Mouse (Mus musculus): ENCODE results near the gene 1600014C10Rik.

1600014C10Rik gene

DNA sequence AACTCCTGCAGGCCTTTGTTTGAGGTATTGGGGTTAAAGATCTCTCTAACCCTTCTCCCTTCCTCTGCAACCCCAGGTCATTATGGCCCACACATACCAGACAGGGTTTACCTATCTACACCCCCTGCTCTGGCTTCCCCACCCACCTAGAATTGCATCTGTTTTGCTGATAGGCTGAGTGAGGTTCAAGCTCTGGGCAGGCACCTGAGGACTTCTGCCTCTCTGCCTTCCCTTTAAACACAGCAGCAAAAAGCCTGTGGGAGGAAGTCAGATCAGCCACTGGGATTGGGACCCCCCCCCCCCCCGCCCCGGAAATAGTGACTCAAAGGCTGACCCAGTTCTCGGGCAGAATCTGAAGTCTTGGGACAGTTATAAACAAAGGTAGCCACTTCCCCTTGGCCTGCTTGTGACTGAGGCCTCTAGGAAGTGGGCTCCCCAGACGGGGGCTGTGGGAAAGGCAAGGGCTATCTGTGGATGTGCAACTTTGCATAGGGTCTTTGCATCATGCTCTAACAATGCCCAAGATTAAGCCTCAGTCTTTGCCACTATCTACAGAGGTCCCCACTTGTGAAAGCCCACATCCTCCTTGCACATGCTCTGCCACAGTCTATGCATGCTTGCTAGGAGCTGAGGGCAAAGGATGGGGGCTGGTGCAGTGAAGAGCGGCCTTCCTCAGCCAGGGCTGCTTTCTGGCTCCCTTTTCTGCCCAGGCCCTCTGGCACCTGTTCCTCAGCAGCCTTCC lies 31.6 kb downstream of the 1600014C10Rik start:
- DNase-seq (ENCODE audit: low spot score in 2 of 2), result no peak

- DNase-seq (ENCODE audit: low spot score in 2 of 2), result no peak
Measured at GRCm38 (mm10) chr7:38215281-38215680, 32.3 kb downstream of the 1600014C10Rik start.

DNA sequence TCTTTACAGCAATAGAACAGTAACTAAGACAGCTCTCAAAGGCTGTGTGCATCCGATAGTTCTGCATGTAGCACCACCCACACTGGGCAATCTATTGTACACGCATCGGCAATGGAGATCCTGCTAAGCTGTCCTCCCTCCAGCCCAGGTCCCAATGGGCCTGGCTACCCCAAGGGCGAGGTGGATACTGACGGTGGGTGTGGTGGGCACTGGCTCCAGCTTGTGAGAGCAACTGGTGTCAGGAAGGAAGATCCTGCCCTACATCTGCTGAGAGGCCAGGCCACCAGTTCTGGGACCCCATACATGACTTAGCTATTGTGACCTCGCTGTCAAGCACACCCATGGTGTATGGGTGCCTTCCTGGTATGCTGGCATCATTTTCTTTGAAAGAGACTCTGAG lies 32.7 kb downstream of the 1600014C10Rik start:
- no peak for DNase-seq (ENCODE audit: low spot score in 2 of 2)

- peak; percentile 30 to 52 for DNase-seq (ENCODE audit: low spot score in 2 of 2)
Measured at GRCm38 (mm10) chr7:38217417-38218171, 34.6 kb downstream of the 1600014C10Rik start.

- DNase-seq (ENCODE audit: low spot score in 2 of 2), result no peak
Measured at GRCm38 (mm10) chr7:38218631-38219367, 35.8 kb downstream of the 1600014C10Rik start.

DNA sequence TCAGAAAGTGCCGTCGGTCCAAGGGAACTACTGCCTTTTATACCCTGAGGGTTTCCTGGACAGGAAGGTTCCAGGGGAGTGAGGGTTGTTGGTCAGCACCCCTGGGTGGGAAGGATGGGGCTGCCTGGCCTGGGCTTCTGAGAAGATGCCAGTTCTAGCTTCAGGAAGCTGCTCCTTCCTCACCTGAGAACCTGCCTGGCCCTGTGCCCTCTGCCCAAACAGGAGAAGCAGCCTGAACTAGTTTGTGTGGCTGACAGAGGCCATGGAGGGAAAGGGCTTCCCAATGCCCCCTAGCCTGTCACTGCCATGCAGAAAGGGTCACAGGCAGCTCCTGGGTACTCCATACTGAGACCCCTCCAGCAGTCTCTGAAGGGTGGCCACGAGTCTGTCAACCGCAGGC lies 36.5 kb downstream of the 1600014C10Rik start:
- DNase-seq (ENCODE audit: low spot score in 2 of 2), result no peak

GRCm38 (mm10) chr7:38220866-38221265 lies 37.8 kb downstream of the 1600014C10Rik start:
- no peak for DNase-seq (ENCODE audit: low spot score in 2 of 2)

DNA sequence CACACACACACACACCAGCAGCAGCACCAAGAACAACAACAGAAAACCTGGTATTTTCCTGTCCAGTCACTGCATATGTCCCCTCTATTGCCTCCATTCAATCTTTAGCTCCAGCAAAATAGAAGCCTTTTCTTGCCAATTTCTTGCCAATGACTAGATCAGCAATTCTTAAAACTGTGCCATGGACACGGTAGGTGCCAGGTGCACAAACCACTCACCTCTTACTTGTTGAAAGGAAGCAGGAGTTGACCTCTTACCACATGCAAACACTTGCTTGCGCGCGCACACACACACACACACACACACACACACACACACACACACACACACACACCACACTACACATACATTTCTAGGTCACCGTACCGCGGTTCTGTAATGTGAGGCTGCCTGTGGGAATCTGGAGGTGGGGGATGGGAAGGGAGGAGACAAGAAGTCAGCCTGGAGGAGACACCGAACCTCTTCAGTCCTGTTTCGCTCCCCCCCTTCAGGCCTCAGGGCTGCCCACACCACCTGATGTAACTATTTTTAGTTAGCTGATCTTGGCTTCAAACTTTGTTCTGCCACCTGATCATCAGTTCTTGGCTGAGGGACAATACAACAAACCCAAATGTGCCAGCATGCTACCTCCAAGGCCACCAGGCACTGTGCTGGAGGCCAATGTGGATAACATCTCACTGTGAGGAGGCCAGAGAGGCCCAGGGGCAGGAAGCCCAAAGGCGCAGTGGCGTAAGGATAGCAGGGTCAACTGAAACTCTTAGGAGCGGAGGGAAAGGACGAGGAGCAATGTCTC lies 41.8 kb downstream of the 1600014C10Rik start:
- DNase-seq (ENCODE audit: low spot score in 2 of 2), result no peak

GRCm38 (mm10) chr7:38226226-38226625 lies 43.2 kb downstream of the 1600014C10Rik start:
- no peak for DNase-seq (ENCODE audit: low spot score in 2 of 2)

DNA sequence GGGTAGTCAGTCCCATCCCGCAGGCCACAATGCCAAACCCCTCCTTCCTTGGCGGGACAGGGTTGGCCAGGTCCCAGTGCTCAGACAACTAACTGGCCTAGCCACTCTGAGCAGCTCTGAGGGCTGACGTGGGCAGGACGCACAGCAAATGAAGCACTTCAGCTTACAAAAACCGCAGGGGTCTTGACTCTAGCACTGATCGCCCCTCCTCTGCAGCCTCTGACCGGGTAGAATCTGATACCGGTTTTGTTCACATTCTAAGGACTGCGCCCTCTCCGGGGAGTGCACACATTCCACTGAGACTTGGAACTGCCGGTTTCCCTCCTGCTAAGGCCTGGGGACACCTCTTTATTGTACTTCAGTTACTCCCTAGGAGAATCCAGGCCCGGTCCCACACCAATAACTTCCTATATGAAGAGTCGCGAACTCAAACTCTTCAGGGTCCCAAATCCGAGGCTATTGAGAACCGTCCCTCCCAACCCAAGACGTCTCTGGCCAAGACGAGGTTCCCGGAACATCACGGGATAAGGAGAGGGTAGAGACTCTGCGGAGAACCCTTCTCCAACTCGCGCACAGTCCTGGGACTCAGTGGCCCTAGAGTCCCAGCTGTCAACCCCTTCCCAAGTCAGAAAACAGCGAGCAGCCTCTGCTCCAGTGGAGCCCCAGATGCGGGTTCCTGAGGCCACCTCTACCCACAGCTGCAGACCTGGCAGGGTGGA lies 44.3 kb downstream of the 1600014C10Rik start:
- DNase-seq (ENCODE audit: low spot score in 2 of 2), result no peak

GRCm38 (mm10) chr7:38227900-38228298 lies 44.9 kb downstream of the 1600014C10Rik start, which contains the start of gene Plekhf1:
Gene Plekhf1 (minus strand): TSS chr7:38228016.
- DNase-seq (ENCODE audit: low spot score in 2 of 2), result peak; percentile 68 to 74

DNA sequence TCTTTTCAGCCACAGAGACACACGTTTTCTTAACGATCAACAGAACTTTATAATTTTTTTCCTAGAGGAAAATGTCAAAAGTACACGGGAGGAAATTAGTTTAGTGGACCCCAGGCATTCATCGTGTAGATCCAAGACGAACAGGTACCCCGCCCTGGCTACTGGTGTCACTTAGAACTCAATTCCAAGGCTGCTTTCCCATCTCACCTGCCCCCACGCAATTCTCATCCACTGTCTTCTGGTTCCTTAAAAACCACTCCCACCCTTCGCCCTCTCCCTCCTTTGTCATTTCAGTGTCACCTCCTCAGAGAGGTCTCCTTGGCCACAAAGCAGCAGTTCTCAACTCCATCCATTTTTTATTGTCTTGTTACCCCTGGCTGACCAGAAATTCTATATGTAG lies 45.3 kb downstream of the 1600014C10Rik start:
- DNase-seq (ENCODE audit: low spot score in 2 of 2), result no peak

DNA sequence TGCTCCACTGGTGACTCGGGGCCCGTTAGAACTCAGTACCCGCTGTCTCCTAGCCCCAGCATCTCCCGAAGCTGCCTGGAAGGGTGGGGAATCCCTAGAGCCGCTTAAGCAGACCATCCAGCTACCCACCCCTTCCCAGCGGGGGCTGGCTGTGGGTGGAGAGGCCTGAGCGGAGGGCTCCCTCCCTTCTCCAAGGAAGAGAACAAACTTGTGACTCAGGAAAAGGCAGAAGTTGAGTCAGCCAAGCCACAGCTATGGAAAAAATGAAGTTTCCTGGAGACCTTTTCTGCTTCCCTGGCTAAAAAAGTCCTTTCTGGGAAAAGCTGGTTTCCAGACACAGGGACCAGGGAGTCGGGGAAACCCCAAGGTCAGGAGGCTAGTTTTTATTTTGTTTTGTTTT lies 47.3 kb downstream of the 1600014C10Rik start:
- no peak for DNase-seq (ENCODE audit: low spot score in 2 of 2)

DNA sequence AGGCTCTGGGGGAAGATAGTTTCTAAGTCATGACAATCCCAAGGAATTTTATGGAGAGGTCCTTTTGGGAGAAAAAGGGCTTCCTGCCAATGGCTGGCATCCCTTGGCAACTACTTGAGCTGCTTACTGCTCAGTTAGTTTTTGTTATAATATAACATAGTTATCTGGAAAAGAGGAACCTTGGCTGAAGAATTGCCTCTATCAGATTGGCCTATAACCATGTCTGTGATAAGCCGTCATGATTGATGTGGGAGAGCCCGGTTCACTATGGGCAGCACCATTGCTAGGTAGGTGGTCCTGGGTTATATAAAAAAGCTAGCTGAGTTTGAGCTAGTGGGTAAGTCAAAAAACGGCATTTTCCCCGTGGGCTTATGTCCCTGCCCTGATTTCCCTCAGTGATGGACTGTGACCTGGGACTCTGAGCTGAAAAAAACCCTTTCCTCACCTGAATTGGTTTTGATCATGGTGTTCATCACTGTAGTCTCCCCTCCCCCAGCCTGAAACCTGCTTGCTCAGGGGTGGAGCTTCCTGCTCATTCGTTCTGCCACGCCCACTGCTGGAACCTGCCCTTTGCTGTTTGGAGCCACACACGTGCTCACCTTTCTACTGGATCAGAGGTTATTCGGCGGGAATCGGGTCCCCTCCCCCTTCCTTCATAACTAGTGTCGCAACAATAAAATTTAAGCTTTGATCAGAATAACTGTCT lies 53.5 kb downstream of the 1600014C10Rik start:
- no peak for DNase-seq (ENCODE audit: low spot score in 2 of 2)

GRCm38 (mm10) chr7:38237140-38237539 lies 54.1 kb downstream of the 1600014C10Rik start:
- DNase-seq (ENCODE audit: low spot score in 2 of 2), result no peak

- no peak for DNase-seq (ENCODE audit: low spot score in 2 of 2)
Measured at GRCm38 (mm10) chr7:38242417-38242816, 59.4 kb downstream of the 1600014C10Rik start.
